In the genomic region with DNA sequence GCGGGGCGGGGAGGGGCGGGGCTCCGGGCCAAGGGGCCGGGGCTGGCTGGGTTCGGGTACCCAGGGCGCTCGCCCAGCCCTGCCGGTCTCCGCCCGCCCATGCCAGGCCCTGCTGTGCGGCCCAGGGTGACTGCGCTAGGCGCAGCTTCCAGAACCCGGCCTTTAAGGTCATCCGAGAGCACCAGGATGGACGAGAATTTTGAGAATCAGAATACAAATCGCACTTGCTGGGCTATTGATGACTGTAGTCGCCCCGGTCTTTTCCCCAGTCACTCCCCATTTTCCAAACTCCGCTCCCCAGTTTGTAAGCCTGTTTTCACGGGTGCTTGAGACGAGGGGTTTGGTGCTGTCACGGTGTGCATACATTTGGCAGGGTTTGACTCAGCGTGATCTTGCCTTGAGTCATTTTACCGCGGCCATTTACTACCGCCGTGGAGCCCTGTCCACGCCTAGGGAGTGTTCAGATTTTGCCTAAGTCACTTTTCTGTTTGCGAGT, we compare ENCODE assay signal across 9 mouse cellular contexts. TPM values are rescaled to one million over a fixed set of nuclear protein-coding genes. Genes with fewer than 3 reads are reported as not detected.
DNase-seq lines count a peak whose midpoint lies in the region; ATAC-seq and TF ChIP-seq lines count a peak whose summit lies in the region.
"Had no signal": no experiment of that assay in that cellular context is flagged by ENCODE, and none has a peak within 500 bp of the region (broad histone marks: within the 10 kb centered on the region; RNA-seq: fewer than 3 reads in every experiment).

No protein-coding gene starts in this region.

- no peaks in the 10 kb centered on the region for H3K9me3 ChIP-seq in kidney, postnatal 0 days (replicated peaks; ENCODE audit: low read length)
- no peaks in the 10 kb centered on the region for H3K9me3 ChIP-seq in MEL (replicated peaks; ENCODE audit: insufficient read depth, low read length)
- H3K9me3 ChIP-seq in embryonic facial prominence, embryonic 13.5 days = no peaks in the 10 kb centered on the region
- H3K9me3 ChIP-seq in intestine, postnatal 0 days (ENCODE audit: control insufficient read depth) = no peaks in the 10 kb centered on the region

- TF ChIP-seq CTCF in kidney, postnatal 0 days (IDR thresholded peaks at IDR 0.05; ENCODE audit: low read depth) = no peak
- TF ChIP-seq CTCF in MEL (IDR thresholded peaks at IDR 0.05 in 2 of 3, conservative IDR thresholded peaks at IDR 0.05 in 1 of 3; ENCODE audit: control insufficient read depth in 1 of 3, insufficient read depth in 1 of 3, low read depth in 2 of 3, low read length in 3 of 3, poor library complexity in 1 of 3, severe bottlenecking in 1 of 3) = no peak
- no peak for TF ChIP-seq CTCF in intestine, postnatal 0 days (IDR thresholded peaks at IDR 0.05; ENCODE audit: low read depth)

- no peak for DNase-seq in kidney, postnatal 0 days (ENCODE audit: low spot score)
- DNase-seq in kidney, adult 18-20 months = no peak
- peak; percentile 52 for DNase-seq in MEL (ENCODE audit: low read depth, low spot score)
- DNase-seq in adrenal gland, adult 2 months = no peak
- DNase-seq in layer of hippocampus, postnatal 10 days (ENCODE audit: low spot score in 2 of 2) = no peak

- TF ChIP-seq POLR2A in MEL (IDR thresholded peaks at IDR 0.05; ENCODE audit: control insufficient read depth in 1 of 2, insufficient read depth in 1 of 2, low read depth in 1 of 2, low read length in 2 of 2, poor library complexity in 1 of 2) = no peak
- no peak for TF ChIP-seq POLR2A in myocyte (IDR thresholded peaks at IDR 0.05; ENCODE audit: insufficient read length, low read depth)

- no peak for TF ChIP-seq EP300 in MEL (IDR thresholded peaks at IDR 0.05; ENCODE audit: low read depth in 1 of 2, low read length in 2 of 2)

- peak overlapping the region; percentile 78 for H3ac ChIP-seq in myocyte (ENCODE audit: control insufficient read depth, insufficient read length)

- H3K4me1 ChIP-seq in kidney, postnatal 0 days (replicated peaks; ENCODE audit: insufficient read depth, low read length) = no peaks in the 10 kb centered on the region
- peaks cover 0 to 3% of the 10 kb centered on the region in 2 experiments; a peak in 1 of 4 replicates for H3K4me1 ChIP-seq in MEL (ENCODE audit: control insufficient read depth in 1 of 2, insufficient read depth in 2 of 2, low read length in 2 of 2)
- H3K4me1 ChIP-seq in embryonic facial prominence, embryonic 13.5 days = peaks cover 11% of the 10 kb centered on the region
- no peaks in the 10 kb centered on the region for H3K4me1 ChIP-seq in intestine, postnatal 0 days (replicated peaks; ENCODE audit: control insufficient read depth, insufficient read depth, low read length)

- under 1% methylated on average over 29 of the region's 31 CpGs for WGBS in kidney, postnatal 0 days
- WGBS in embryonic facial prominence, embryonic 13.5 days = under 1% methylated on average over 29 of the region's 31 CpGs
- under 1% methylated on average over 21 of the region's 31 CpGs for WGBS in intestine, postnatal 0 days

- peaks cover 30% of the 10 kb centered on the region for H3K36me3 ChIP-seq in kidney, postnatal 0 days (ENCODE audit: insufficient read depth, low read length)
- H3K36me3 ChIP-seq in MEL (ENCODE audit: control insufficient read depth in 1 of 2, insufficient read depth in 2 of 2, low read length in 2 of 2) = peaks cover 0 to 5% of the 10 kb centered on the region in 2 experiments; a peak in 2 of 4 replicates
- peaks cover 31% of the 10 kb centered on the region for H3K36me3 ChIP-seq in embryonic facial prominence, embryonic 13.5 days
- H3K36me3 ChIP-seq in intestine, postnatal 0 days (ENCODE audit: control insufficient read depth, insufficient read depth) = peaks cover 28% of the 10 kb centered on the region
- peaks cover 33% of the 10 kb centered on the region for H3K36me3 ChIP-seq in myocyte (ENCODE audit: control insufficient read depth, insufficient read depth)

- no peaks in the 10 kb centered on the region for H3K27me3 ChIP-seq in kidney, postnatal 0 days (ENCODE audit: insufficient read depth, low read length)
- no peaks in the 10 kb centered on the region for H3K27me3 ChIP-seq in MEL (ENCODE audit: control insufficient read depth in 1 of 2, insufficient read depth in 2 of 2, low read length in 2 of 2)
- no peaks in the 10 kb centered on the region for H3K27me3 ChIP-seq in embryonic facial prominence, embryonic 13.5 days
- H3K27me3 ChIP-seq in intestine, postnatal 0 days (replicated peaks; ENCODE audit: control insufficient read depth, insufficient read depth, low read length) = no peaks in the 10 kb centered on the region
- no peaks in the 10 kb centered on the region for H3K27me3 ChIP-seq in myocyte (ENCODE audit: control insufficient read depth, insufficient read depth, insufficient read length)

- peak overlapping the region; percentile 78 for H3K4me2 ChIP-seq in kidney, postnatal 0 days (ENCODE audit: low read length)
- H3K4me2 ChIP-seq in embryonic facial prominence, embryonic 13.5 days = peak overlapping the region; percentile 61
- H3K4me2 ChIP-seq in intestine, postnatal 0 days (replicated peaks; ENCODE audit: low read depth) = peak overlapping the region; percentile 77
- peak overlapping the region; percentile 84 for H3K4me2 ChIP-seq in myocyte (ENCODE audit: low read depth)

- H3K79me2 ChIP-seq in MEL (ENCODE audit: control insufficient read depth, insufficient read depth, low read length, poor library complexity) = peaks cover 7% of the 10 kb centered on the region; the same call in 1 of the 2 replicates
- peaks cover 18% of the 10 kb centered on the region for H3K79me2 ChIP-seq in myocyte (ENCODE audit: control insufficient read depth, insufficient read depth)

- H3K27ac ChIP-seq in kidney, postnatal 0 days = peak overlapping the region; percentile 85
- no peak overlapping the region for H3K27ac ChIP-seq in MEL (ENCODE audit: control insufficient read depth, low read depth, low read length)
- H3K27ac ChIP-seq in embryonic facial prominence, embryonic 13.5 days = peak overlapping the region; percentile 83
- H3K27ac ChIP-seq in intestine, postnatal 0 days (ENCODE audit: low read depth, low read length) = peak overlapping the region; percentile 83

- TF ChIP-seq RAD21 in MEL (IDR thresholded peaks at IDR 0.05; ENCODE audit: low read depth, low read length) = no peak

- H3K4me3 ChIP-seq in kidney, postnatal 0 days (replicated peaks; ENCODE audit: low read depth, low read length) = peak overlapping the region; percentile 84
- H3K4me3 ChIP-seq in MEL (ENCODE audit: control insufficient read depth in 1 of 2, insufficient read depth in 1 of 2, low read depth in 2 of 2, low read length in 2 of 2) (peak overlapping the region; percentile 71 to 96), myocyte (peak overlapping the region; percentile 68)
- peak overlapping the region; percentile 79 for H3K4me3 ChIP-seq in embryonic facial prominence, embryonic 13.5 days
- H3K4me3 ChIP-seq in intestine, postnatal 0 days (ENCODE audit: low read depth, low read length) = peak overlapping the region; percentile 98

- peak; percentile 91 for ATAC-seq in kidney, postnatal 0 days (replicated peaks; ENCODE audit: low FRiP score, low read depth)
- peak; percentile 91 for ATAC-seq in embryonic facial prominence, embryonic 13.5 days (ENCODE audit: insufficient number of reproducible peaks, insufficient read depth, low FRiP score, low TSS enrichment, low read depth)
- ATAC-seq in intestine, postnatal 0 days = peak; percentile 77

- peak overlapping the region; percentile 72 for H3K9ac ChIP-seq in kidney, postnatal 0 days (ENCODE audit: low read depth, low read length)
- H3K9ac ChIP-seq in MEL (ENCODE audit: control insufficient read depth, low read depth, low read length, poor library complexity, severe bottlenecking) = peak overlapping the region; percentile 71
- H3K9ac ChIP-seq in embryonic facial prominence, embryonic 13.5 days = peak overlapping the region; percentile 81
- peak overlapping the region; percentile 71 for H3K9ac ChIP-seq in intestine, postnatal 0 days (ENCODE audit: low read depth, low read length)

RNA-seq across cellular contexts. Expression of gene Cldnd1, which starts 0.5 kb away (rescaled TPM):
- polyA plus RNA-seq in kidney, postnatal 0 days (2015; fragmentation: Nextera tagmentation; extraction: Ambion mirVana) = 101 and 106 TPM in 2 replicates
- total RNA-seq in MEL (2012; rRNA removed) = 16.9 and 18.5 TPM in 2 replicates
- polyA plus RNA-seq in MEL (2012; ENCODE audit: insufficient read depth in 1 of 2, insufficient read length in 2 of 2, low read depth in 1 of 2, low replicate concordance in 2 of 2, missing spikeins in 1 of 2) (10 to 100 TPM in 1 of 2 experiments, not detected in 1; 34.3 TPM), myocyte (2012; fragmentation: generic; extraction: Trizol) (68.1 TPM)
- 134 and 153 TPM in 2 replicates for polyA plus RNA-seq in embryonic facial prominence, embryonic 13.5 days (2015; fragmentation: Nextera tagmentation; extraction: Ambion mirVana)
- 86.0 and 86.1 TPM in 2 replicates for polyA plus RNA-seq in intestine, postnatal 0 days (2015; fragmentation: Nextera tagmentation; extraction: Ambion mirVana)
- total RNA-seq in adrenal gland, adult 2 months (2021) = 10 to 100 TPM; 58.9 to 61.1 TPM
- 44.4 and 59.9 TPM in 2 replicates for polyA plus RNA-seq in adrenal gland, adult 2 months (2012; rRNA removed)
- total RNA-seq in layer of hippocampus, postnatal 10 days (2021) = 100 to 1,000 TPM in 1 of 2 experiments, 10 to 100 TPM in 1; 91.4 to 112 TPM

RNA-seq across cellular contexts. Expression of gene Gpr15, which starts 9.4 kb away (rescaled TPM):
- polyA plus RNA-seq in kidney, postnatal 0 days (2015; fragmentation: Nextera tagmentation; extraction: Ambion mirVana) = not detected in 2 replicates
- total RNA-seq in MEL (2012; rRNA removed) = not detected in 2 replicates
- polyA plus RNA-seq in MEL (2012; ENCODE audit: insufficient read depth in 1 of 2, insufficient read length in 2 of 2, low read depth in 1 of 2, low replicate concordance in 2 of 2, missing spikeins in 1 of 2) (not detected), myocyte (2012; fragmentation: generic; extraction: Trizol) (not detected)
- polyA plus RNA-seq in embryonic facial prominence, embryonic 13.5 days (2015; fragmentation: Nextera tagmentation; extraction: Ambion mirVana) = 0.21 TPM in 1 of 2 replicates, not detected in the other
- 0.20 and 0.34 TPM in 2 replicates for polyA plus RNA-seq in intestine, postnatal 0 days (2015; fragmentation: Nextera tagmentation; extraction: Ambion mirVana)
- not detected for total RNA-seq in adrenal gland, adult 2 months (2021)
- polyA plus RNA-seq in adrenal gland, adult 2 months (2012; rRNA removed) = not detected in 2 replicates
- total RNA-seq in layer of hippocampus, postnatal 10 days (2021) = not detected

RNA-seq across cellular contexts. Expression of gene Olfr172, which starts 34.8 kb away (rescaled TPM):
- polyA plus RNA-seq in kidney, postnatal 0 days (2015; fragmentation: Nextera tagmentation; extraction: Ambion mirVana) = not detected in 2 replicates
- not detected in 2 replicates for total RNA-seq in MEL (2012; rRNA removed)
- polyA plus RNA-seq in MEL (2012; ENCODE audit: insufficient read depth in 1 of 2, insufficient read length in 2 of 2, low read depth in 1 of 2, low replicate concordance in 2 of 2, missing spikeins in 1 of 2) (not detected), myocyte (2012; fragmentation: generic; extraction: Trizol) (not detected)
- not detected in 2 replicates for polyA plus RNA-seq in embryonic facial prominence, embryonic 13.5 days (2015; fragmentation: Nextera tagmentation; extraction: Ambion mirVana)
- not detected in 2 replicates for polyA plus RNA-seq in intestine, postnatal 0 days (2015; fragmentation: Nextera tagmentation; extraction: Ambion mirVana)
- not detected for total RNA-seq in adrenal gland, adult 2 months (2021)
- polyA plus RNA-seq in adrenal gland, adult 2 months (2012; rRNA removed) = not detected in 2 replicates
- total RNA-seq in layer of hippocampus, postnatal 10 days (2021) = not detected
- polyA plus RNA-seq: large intestine, adult 2 months had no signal

RNA-seq across cellular contexts. Expression of gene Cpox, which starts 58.1 kb away (rescaled TPM):
- 40.9 and 46.7 TPM in 2 replicates for polyA plus RNA-seq in kidney, postnatal 0 days (2015; fragmentation: Nextera tagmentation; extraction: Ambion mirVana)
- 159 and 204 TPM in 2 replicates for total RNA-seq in MEL (2012; rRNA removed)
- 100 to 1,000 TPM; 110 to 421 TPM for polyA plus RNA-seq in MEL (2012; ENCODE audit: insufficient read depth in 1 of 2, insufficient read length in 2 of 2, low read depth in 1 of 2, low replicate concordance in 2 of 2, missing spikeins in 1 of 2)
- 21.0 and 28.3 TPM in 2 replicates for polyA plus RNA-seq in embryonic facial prominence, embryonic 13.5 days (2015; fragmentation: Nextera tagmentation; extraction: Ambion mirVana)
- polyA plus RNA-seq in intestine, postnatal 0 days (2015; fragmentation: Nextera tagmentation; extraction: Ambion mirVana) = 54.5 and 56.7 TPM in 2 replicates
- 20.0 TPM for polyA plus RNA-seq in myocyte (2012; fragmentation: generic; extraction: Trizol)
- 10 to 100 TPM; 12.2 to 17.0 TPM for total RNA-seq in adrenal gland, adult 2 months (2021)
- 10.1 and 10.5 TPM in 2 replicates for polyA plus RNA-seq in adrenal gland, adult 2 months (2012; rRNA removed)
- 10 to 100 TPM; 34.1 to 35.2 TPM for total RNA-seq in layer of hippocampus, postnatal 10 days (2021)
